Mouse (Mus musculus) embryonic facial prominence, embryonic 14.5 days (tissue): ENCODE measurements around the gene Cenps. TPM values are rescaled to one million over a fixed set of nuclear protein-coding genes. Genes with fewer than 3 reads are reported as not detected.
"Not testable (repeated sequence)": the region's sequence is repeated elsewhere in the genome, so short reads cannot be mapped to it uniquely, and the experiment has no call there.

Experiments
- ATAC-seq: fragments of 200-750 bp; cut with Nextera tagmentation; 2 replicates; pipeline ENCODE4 v1.8.0; 2017; ENCODE audit warnings: low read depth, moderate number of reproducible peaks, moderate TSS enrichment
- DNase-seq: peaks from one replicate; pipeline ENCODE4 v3.0.0-alpha.2; 2015; ENCODE audit warnings: low spot score
- H3K27ac ChIP-seq: fragments of 300-500 bp; sonication (generic); replicated peaks from 2 replicates; pipeline ENCODE4 v1.5.1; 2014; ENCODE audit warnings: low read depth, mild to moderate bottlenecking, low read length, moderate library complexity
- H3K27me3 ChIP-seq: fragments of 300-500 bp; sonication (generic); replicated peaks from 2 replicates; pipeline ENCODE4 v1.6.1; 2014; ENCODE audit warnings: low read length; ENCODE audit not compliant: control insufficient read depth, insufficient read depth
- H3K36me3 ChIP-seq: fragments of 300-500 bp; sonication (generic); 2 replicates; pipeline ENCODE4 v1.6.1; 2014; ENCODE audit warnings: low read length, mixed read lengths; ENCODE audit not compliant: control insufficient read depth, insufficient read depth
- H3K4me1 ChIP-seq: fragments of 300-500 bp; sonication (generic); 2 replicates; pipeline ENCODE4 v1.6.1; 2014; ENCODE audit warnings: antibody characterized with exemption, low read length; ENCODE audit not compliant: control insufficient read depth, insufficient read depth
- H3K4me2 ChIP-seq: fragments of 300-500 bp; sonication (generic); 2 replicates; pipeline ENCODE4 v1.6.1; 2014; ENCODE audit warnings: low read depth, mild to moderate bottlenecking, low read length, moderate library complexity, mixed read lengths
- H3K4me3 ChIP-seq: fragments of 300-500 bp; sonication (generic); 2 replicates; pipeline ENCODE4 v1.5.1; 2014; ENCODE audit warnings: low read depth, mild to moderate bottlenecking, low read length
- H3K9ac ChIP-seq: fragments of 300-500 bp; sonication (generic); 2 replicates; pipeline ENCODE4 v1.6.1; 2014; ENCODE audit warnings: low read depth, mild to moderate bottlenecking, low read length, moderate library complexity, mixed read lengths
- H3K9me3 ChIP-seq: fragments of 300-500 bp; sonication (generic); 2 replicates; pipeline ENCODE4 v1.6.1; 2016; ENCODE audit warnings: low read length; ENCODE audit not compliant: control insufficient read depth
- WGBS: fragments of 180-500 bp; shearing (Covaris S2); extraction: QIAGEN DNeasy Blood & Tissue Kit; methylation state at CpG from one replicate; pipeline ENCODE4 v1.1.7; 2014; 5-methylcytosine and 5-hydroxymethylcytosine counted together
- polyA plus RNA-seq: library from polyadenylated mRNA; unstranded; fragments of >200 nt; fragmentation: Nextera tagmentation; extraction: Ambion mirVana; gene quantifications from 2 replicates; pipeline ENCODE4 v1.2.1, GENCODE M21; 2014

The Cenps gene
- polyA plus RNA-seq, 1 experiment from 2014 or later: 25.6 TPM

DNA sequence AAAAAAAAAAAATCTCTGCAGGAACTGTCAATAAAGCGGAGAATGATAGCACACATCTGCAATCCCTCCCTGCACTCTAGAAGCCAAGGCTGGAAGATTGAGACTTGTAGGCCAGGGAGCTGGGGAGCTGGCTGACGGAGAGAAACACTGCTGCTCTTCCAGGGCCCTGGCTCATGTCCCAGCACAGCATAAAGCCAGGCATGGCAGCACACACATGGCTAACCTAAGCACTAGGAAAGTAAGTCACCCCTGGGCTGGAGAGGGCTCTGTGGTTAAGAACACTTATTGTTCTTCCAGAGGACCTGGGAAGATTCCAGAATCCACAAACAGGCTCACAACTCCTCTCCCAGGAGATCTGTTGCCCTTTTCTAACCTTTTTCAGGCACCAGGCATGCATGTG lies 35.2 kb upstream of the Cenps start:
- H3K27me3 ChIP-seq: no peaks in the 10 kb centered on the region
- peaks cover 9% of the 10 kb centered on the region; the same call in 1 of the 2 replicates for H3K4me1 ChIP-seq
- peak; percentile 72 for DNase-seq
- H3K4me3 ChIP-seq: no peak overlapping the region
- no peak for ATAC-seq
- H3K9ac ChIP-seq: 0 out of 2 replicates have a peak overlapping the region, but pooled peaks have one; percentile 0
- no peaks in the 10 kb centered on the region for H3K9me3 ChIP-seq
- H3K36me3 ChIP-seq: no peaks in the 10 kb centered on the region
- 49% methylated on average over 2 of the region's 2 CpGs for WGBS
- H3K4me2 ChIP-seq: no peak overlapping the region
- peak overlapping the region; percentile 75 for H3K27ac ChIP-seq

DNA sequence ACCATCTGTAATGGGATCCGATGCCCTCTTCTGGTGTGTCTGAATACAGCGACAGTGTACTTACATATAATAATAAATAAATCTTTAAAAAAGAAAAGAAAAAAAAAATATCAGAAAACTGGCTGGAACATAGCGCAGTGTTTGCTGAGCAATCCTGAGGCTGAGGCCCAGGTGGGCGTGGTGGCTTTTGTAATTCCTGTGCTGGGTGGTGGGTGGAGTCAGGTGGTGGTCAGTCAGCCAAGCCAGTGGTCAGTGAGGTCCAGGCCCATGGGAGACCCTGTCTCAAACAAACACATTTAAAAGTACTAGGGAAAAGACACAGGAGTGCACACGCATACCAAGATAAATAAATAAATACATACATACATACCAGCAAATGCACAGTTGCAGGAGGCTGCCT lies 34.7 kb upstream of the Cenps start:
- no peak for DNase-seq
- no peaks in the 10 kb centered on the region for H3K9me3 ChIP-seq
- peaks cover 9% of the 10 kb centered on the region; the same call in 1 of the 2 replicates for H3K4me1 ChIP-seq
- no peaks in the 10 kb centered on the region for H3K36me3 ChIP-seq
- 0 out of 2 replicates have a peak overlapping the region, but pooled peaks have one; percentile 0 for H3K9ac ChIP-seq
- H3K27me3 ChIP-seq: no peaks in the 10 kb centered on the region
- ATAC-seq: no peak
- H3K27ac ChIP-seq: peak overlapping the region; percentile 75
- no peak overlapping the region for H3K4me3 ChIP-seq
- H3K4me2 ChIP-seq: no peak overlapping the region
- 83% methylated on average over 5 of the region's 5 CpGs for WGBS

DNA sequence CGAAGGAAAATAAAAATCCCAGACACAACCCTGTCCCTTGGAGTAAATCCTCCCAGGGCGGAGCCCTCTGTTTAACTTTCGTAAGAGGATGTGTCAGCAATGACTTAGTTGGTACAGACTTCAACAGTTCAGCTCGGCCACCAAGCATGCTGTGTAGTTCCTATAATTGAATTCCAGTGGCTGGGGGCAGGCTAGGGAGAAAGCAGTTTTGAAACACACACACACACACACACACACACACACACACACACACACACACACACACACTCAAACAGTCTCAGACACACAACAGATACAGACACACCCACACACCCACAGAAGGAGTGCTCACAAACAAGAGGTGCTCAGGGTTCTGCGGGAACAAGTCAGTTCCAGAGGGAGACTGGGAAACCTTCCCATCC lies 34.2 kb upstream of the Cenps start:
- Histone ChIP-seq H3K27ac (0 out of 2 replicates have a peak overlapping the region, but pooled peaks have one; percentile 10), H3K4me3 (no peak overlapping the region), H3K36me3 (no peaks in the 10 kb centered on the region), H3K27me3 (no peaks in the 10 kb centered on the region), H3K9ac (no peak overlapping the region), H3K4me1 (peaks cover 9% of the 10 kb centered on the region; the same call in 1 of the 2 replicates), H3K4me2 (no peak overlapping the region), H3K9me3 (no peaks in the 10 kb centered on the region)
- DNase-seq (peak; percentile 32), ATAC-seq (no peak)
- 64% methylated on average over 5 of the region's 5 CpGs for WGBS

DNA sequence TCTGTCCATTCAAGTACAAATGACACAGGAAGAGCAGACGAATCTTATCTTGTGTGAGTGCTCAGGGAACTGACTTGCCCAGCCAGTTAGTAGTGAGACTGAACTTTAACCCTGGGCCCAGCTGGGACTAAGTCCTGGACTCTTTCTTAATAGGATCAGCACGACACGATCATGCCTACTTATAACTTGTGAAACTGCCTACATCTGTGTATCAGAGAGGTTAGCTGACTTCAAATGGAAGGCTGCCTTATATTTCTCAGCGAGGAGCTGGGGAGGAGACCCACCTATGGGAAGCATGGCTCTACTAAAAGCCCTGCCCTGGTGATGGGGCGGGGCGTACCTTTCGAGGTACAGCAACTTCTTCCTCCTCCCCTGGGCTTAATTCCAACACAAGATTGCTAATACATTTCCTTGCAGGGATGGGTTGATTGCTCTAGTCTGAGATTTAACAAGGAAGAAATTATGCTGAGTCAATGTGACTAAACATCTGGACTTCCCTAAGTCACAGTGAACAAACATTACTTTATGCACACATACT lies 33.0 kb upstream of the Cenps start:
- H3K4me3 ChIP-seq: no peak overlapping the region
- H3K27ac ChIP-seq: no peak overlapping the region
- ATAC-seq: no peak
- WGBS: 59% methylated on average over 7 of the region's 7 CpGs
- H3K36me3 ChIP-seq: no peaks in the 10 kb centered on the region
- H3K4me1 ChIP-seq: peaks cover 9% of the 10 kb centered on the region; the same call in 1 of the 2 replicates
- H3K9ac ChIP-seq: no peak overlapping the region
- H3K9me3 ChIP-seq: no peaks in the 10 kb centered on the region
- peak; percentile 69 for DNase-seq
- no peak overlapping the region for H3K4me2 ChIP-seq
- H3K27me3 ChIP-seq: no peaks in the 10 kb centered on the region

DNA sequence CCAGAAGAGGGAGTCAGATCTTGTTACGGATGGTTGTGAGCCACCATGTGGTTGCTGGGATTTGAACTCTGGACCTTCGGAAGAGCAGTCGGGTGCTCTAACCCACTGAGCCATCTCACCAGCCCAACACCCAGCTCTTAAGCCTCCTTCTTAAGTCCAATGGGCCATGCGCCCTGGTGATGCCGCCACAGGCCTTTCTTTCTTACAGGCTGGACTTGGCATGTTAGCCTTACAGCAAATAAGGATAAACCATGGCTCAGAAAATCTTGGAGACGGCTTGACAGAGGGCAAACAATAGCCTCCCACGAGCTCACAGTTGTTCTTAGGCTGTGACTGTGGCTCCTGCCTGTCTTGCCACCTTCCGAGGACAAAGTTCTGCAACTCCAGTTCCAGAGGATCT lies 32.5 kb upstream of the Cenps start:
- not testable (repeated sequence) for H3K27ac ChIP-seq, ATAC-seq

GRCm38 (mm10) chr4:149168016-149168415 lies 30.6 kb upstream of the Cenps start:
- Histone ChIP-seq H3K9me3 (no peaks in the 10 kb centered on the region), H3K4me3 (no peak overlapping the region), H3K27ac (no peak overlapping the region), H3K27me3 (no peaks in the 10 kb centered on the region), H3K36me3 (peaks cover 16% of the 10 kb centered on the region), H3K9ac (no peak overlapping the region), H3K4me2 (no peak overlapping the region), H3K4me1 (peaks cover 7% of the 10 kb centered on the region; the same call in 1 of the 2 replicates)
- ATAC-seq (no peak), DNase-seq (no peak)
- WGBS: 78% methylated on average over 2 of the region's 2 CpGs

More for the DNA sequence above, 32.5 kb upstream of the Cenps start:
- not testable (repeated sequence) for H3K4me3 ChIP-seq, H3K36me3 ChIP-seq, H3K27me3 ChIP-seq, DNase-seq, H3K9me3 ChIP-seq, H3K9ac ChIP-seq, H3K4me2 ChIP-seq, H3K4me1 ChIP-seq
- WGBS: 84% methylated on average over 7 of the region's 8 CpGs

DNA sequence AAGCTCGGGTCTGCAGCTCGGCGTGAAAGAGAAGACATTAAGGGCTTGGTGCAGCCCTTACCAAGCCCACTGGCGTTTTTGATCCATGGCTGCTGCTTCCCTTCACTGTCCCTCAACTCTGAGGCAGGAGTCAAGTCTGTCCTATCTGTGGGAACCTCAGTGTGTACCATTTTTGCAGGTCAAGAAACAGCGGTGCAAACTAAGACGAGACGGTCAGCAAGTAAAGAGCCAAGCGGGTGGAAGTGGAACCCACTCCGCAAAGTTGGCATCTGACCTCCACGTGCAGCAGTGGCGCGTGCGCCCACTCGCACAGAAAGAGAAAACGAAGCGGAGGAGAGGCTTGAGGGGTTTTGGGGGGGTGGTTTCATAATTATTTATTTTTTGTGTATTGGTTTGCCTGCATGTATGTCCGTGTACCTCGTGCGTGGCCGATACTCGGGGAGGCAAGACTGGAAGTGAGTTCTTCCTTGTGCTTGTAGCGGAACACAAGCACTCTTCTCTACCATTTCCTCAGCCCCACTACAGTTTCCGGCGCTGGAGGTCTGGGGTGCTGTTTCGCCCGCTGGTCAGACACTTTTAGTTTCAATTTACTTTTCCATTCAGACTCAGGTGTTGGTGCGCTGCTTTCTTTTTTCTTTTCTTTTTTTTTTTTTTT lies 29.7 kb upstream of the Cenps start:
- Histone ChIP-seq H3K4me1 (no peaks in the 10 kb centered on the region), H3K9ac (peak overlapping the region; percentile 85), H3K9me3 (no peaks in the 10 kb centered on the region), H3K4me2 (peak overlapping the region; percentile 73), H3K4me3 (peak overlapping the region; percentile 88), H3K27ac (peak overlapping the region; percentile 76), H3K36me3 (peaks cover 26% of the 10 kb centered on the region), H3K27me3 (no peaks in the 10 kb centered on the region)
- ATAC-seq (peak; percentile 35), DNase-seq (no peak)
- WGBS: 0% methylated on average over 27 of the region's 27 CpGs

DNA sequence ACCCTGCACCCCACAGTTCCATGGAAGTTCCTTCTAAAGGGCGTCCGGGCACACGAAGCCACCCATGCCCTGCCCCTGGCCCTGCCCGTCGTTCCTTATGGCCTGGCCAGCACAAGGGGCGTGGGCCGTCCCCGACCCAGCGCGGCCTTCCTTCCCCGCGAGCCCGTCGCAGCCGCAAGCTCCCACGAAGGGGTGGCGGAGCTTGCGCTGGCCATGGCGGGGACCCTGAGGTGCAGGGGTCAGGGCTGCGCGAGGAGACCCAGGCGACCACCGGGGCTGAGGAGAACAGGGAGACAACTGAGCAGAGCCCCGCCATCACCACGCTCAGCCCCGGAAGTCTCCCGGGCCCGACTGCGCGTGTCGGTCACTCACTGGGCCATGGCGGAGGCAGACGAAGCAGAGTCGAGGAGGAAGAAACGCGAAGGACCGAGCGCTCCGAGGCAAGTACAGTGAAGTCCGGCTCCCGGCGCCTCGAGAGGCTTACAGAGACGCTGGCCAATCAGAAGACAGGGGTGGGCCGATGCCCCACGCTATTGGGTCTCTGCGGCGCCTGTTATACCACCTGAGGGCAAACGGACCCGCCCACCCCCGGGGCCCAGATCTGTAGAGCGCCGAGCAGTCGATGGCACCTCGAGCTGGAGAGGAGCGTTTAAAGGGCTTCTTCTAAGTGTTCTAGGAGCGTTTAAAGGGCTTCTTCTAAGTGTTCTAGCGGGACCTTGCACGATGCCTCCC lies 29.0 kb upstream of the Cenps start, which contains the start of gene Pgd:
TSS of gene Pgd (minus strand) at position 557 of the 732 bp plus-strand sequence.
- peak within 1 kb of the TSS; percentile 80 for H3K27ac ChIP-seq
- H3K9me3 ChIP-seq: no peaks in the 10 kb centered on the region
- H3K27me3 ChIP-seq: no peaks in the 10 kb centered on the region
- peak within 1 kb of the TSS; percentile 85 for H3K9ac ChIP-seq
- ATAC-seq (peak; percentile 99), DNase-seq (peak; percentile 99)
- peak within 1 kb of the TSS; percentile 73 for H3K4me2 ChIP-seq
- peaks cover 32% of the 10 kb centered on the region for H3K36me3 ChIP-seq
- WGBS: 0% methylated on average over 27 of the region's 59 CpGs
- H3K4me1 ChIP-seq: no peaks in the 10 kb centered on the region
- H3K4me3 ChIP-seq: peak within 1 kb of the TSS; percentile 88
